Mouse (Mus musculus) liver, postnatal 0 days (tissue): ENCODE measurements at regions not wholly inside any gene's neighbourhood (a gene's known extent, or its start where the extent isn't known, plus 50 kb on each side); places are given as distances from the start of the nearest gene placed in this dataset.

Experiments
- ATAC-seq: fragments of 200-750 bp; cut with Nextera tagmentation; 2 replicates; pipeline ENCODE4 v1.8.0; 2017; ENCODE audit warnings: mild to moderate bottlenecking, moderate library complexity
- DNase-seq: peaks from one replicate; pipeline ENCODE4 v3.0.0-alpha.2; 2016
- H3K27ac ChIP-seq: fragments of 300-500 bp; sonication (generic); 2 replicates; pipeline ENCODE4 v1.5.1; 2014; ENCODE audit warnings: antibody characterized with exemption, moderate library complexity, mild to moderate bottlenecking, low read depth
- H3K27me3 ChIP-seq: fragments of 300-500 bp; sonication (generic); 2 replicates; pipeline ENCODE4 v1.6.1; 2014; ENCODE audit warnings: low read length, control low read depth, mixed read lengths; ENCODE audit not compliant: insufficient read depth
- H3K36me3 ChIP-seq: fragments of 300-500 bp; sonication (generic); replicated peaks from 2 replicates; pipeline ENCODE4 v1.6.1; 2014; ENCODE audit warnings: mild to moderate bottlenecking, control low read depth, low read length, moderate library complexity, mixed read lengths; ENCODE audit not compliant: insufficient read depth
- H3K4me1 ChIP-seq: fragments of 300-500 bp; sonication (generic); 2 replicates; pipeline ENCODE4 v1.6.1; 2014; ENCODE audit warnings: antibody characterized with exemption, mild to moderate bottlenecking, control low read depth; ENCODE audit not compliant: insufficient read depth
- H3K4me2 ChIP-seq: fragments of 300-500 bp; sonication (generic); 2 replicates; pipeline ENCODE4 v1.6.1; 2014; ENCODE audit warnings: low read depth, mild to moderate bottlenecking, low read length, moderate library complexity, mixed read lengths
- H3K4me3 ChIP-seq: fragments of 300-500 bp; sonication (generic); 2 replicates; pipeline ENCODE4 v1.5.1; 2014; ENCODE audit warnings: low read depth, low read length
- H3K9ac ChIP-seq: fragments of 300-500 bp; sonication (generic); replicated peaks from 2 replicates; pipeline ENCODE4 v1.6.1; 2014; ENCODE audit warnings: mild to moderate bottlenecking, moderate library complexity
- H3K9me3 ChIP-seq: fragments of 300-500 bp; sonication (generic); 2 replicates; pipeline ENCODE4 v1.6.1; 2016; ENCODE audit warnings: mild to moderate bottlenecking, control low read depth, low read length, mixed read lengths
- CTCF ChIP-seq: sonication (generic); IDR thresholded peaks from 2 replicates; pipeline ENCODE4 v1.5.1; 2016; ENCODE audit warnings: antibody characterized with exemption, low read depth
- EP300 ChIP-seq: IDR thresholded peaks from 2 replicates; pipeline ENCODE4 v1.6.1; 2016; ENCODE audit warnings: antibody characterized with exemption, low read depth, mild to moderate bottlenecking
- WGBS: fragments of 180-500 bp; shearing (Covaris S2); extraction: QIAGEN DNeasy Blood & Tissue Kit; methylation state at CpG from one replicate; pipeline ENCODE4 v1.1.7; 2014; ENCODE audit not compliant: insufficient replicate concordance; 5-methylcytosine and 5-hydroxymethylcytosine counted together

GRCm38 (mm10) chr4:47610913-47611312 is 136.5 kb downstream of the Sec61b start:
- Histone ChIP-seq H3K9me3 (no peaks in the 10 kb centered on the region), H3K4me2 (no peak overlapping the region), H3K27ac (no peak overlapping the region), H3K36me3 (no peaks in the 10 kb centered on the region), H3K4me3 (no peak overlapping the region), H3K27me3 (no peaks in the 10 kb centered on the region), H3K4me1 (no peaks in the 10 kb centered on the region), H3K9ac (no peak overlapping the region)
- 67% methylated on average over 5 of the region's 5 CpGs for whole genome bisulfite sequencing
- ATAC-seq (no peak), DNase-seq (no peak)
- no peak for TF ChIP-seq EP300
- TF ChIP-seq CTCF = no peak

DNA sequence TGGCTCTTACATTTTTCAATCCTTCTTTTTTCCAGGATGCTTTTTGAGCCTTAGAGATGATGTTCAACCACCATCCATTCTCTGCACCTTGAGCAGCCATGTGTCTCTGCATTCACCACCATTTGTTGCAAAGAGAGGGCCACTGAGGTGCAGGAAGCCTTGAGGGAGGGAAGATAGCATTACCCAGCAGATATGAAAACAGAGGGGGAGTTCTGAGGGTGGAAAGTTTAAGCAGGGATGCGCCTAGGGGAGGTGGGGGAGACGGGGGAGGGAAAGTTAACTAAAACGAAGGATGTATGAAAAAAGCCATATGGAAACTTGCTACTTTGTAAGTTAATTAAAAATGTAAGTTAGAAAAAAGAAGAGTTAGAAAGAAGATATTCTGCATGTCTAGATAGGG is 142.1 kb downstream of the Sec61b start:
- H3K4me1 ChIP-seq = no peaks in the 10 kb centered on the region
- no peaks in the 10 kb centered on the region for H3K9me3 ChIP-seq
- H3K4me3 ChIP-seq = no peak overlapping the region
- H3K27me3 ChIP-seq = no peaks in the 10 kb centered on the region
- no peak overlapping the region for H3K4me2 ChIP-seq
- no peaks in the 10 kb centered on the region for H3K36me3 ChIP-seq
- no peak overlapping the region for H3K27ac ChIP-seq
- DNase-seq (no peak), ATAC-seq (no peak)
- H3K9ac ChIP-seq = no peak overlapping the region
- 82% methylated on average over 3 of the region's 3 CpGs for WGBS
- no peak for TF ChIP-seq EP300
- TF ChIP-seq CTCF = no peak

DNA sequence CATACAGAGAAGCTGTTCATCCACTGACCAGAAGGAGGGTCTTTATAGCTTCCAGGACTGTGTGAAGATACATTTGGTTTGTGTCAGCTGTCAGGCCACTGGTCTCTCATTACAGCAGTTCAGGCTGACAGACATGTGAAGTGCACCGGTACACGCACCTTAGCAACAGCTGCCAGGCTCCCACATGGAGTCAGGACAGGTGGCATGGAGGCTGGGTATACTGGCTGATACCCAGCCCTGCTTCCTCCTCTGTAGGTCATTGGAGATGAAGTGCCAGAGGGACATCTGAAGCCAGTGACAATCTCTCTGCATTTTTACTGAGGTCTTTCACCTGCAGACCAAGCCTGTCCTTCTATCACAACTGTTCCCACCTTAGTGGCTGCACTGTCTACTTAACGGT is 146.2 kb downstream of the Sec61b start:
- Histone ChIP-seq H3K27me3 (no peaks in the 10 kb centered on the region), H3K9me3 (no peaks in the 10 kb centered on the region), H3K36me3 (no peaks in the 10 kb centered on the region), H3K9ac (no peak overlapping the region), H3K4me1 (no peaks in the 10 kb centered on the region), H3K27ac (no peak overlapping the region), H3K4me2 (no peak overlapping the region), H3K4me3 (no peak overlapping the region)
- ATAC-seq (no peak), DNase-seq (no peak)
- TF ChIP-seq EP300 (no peak), CTCF (no peak)
- 79% methylated on average over 3 of the region's 3 CpGs for WGBS

- H3K4me1 ChIP-seq = no peaks in the 10 kb centered on the region
- no peak overlapping the region for H3K4me3 ChIP-seq
- no peaks in the 10 kb centered on the region for H3K27me3 ChIP-seq
- no peak overlapping the region for H3K4me2 ChIP-seq
- WGBS = 80% methylated on average over 13 of the region's 13 CpGs
- ATAC-seq (no peak), DNase-seq (no peak)
- H3K36me3 ChIP-seq = no peaks in the 10 kb centered on the region
- H3K27ac ChIP-seq = no peak overlapping the region
- H3K9ac ChIP-seq = no peak overlapping the region
- H3K9me3 ChIP-seq = no peaks in the 10 kb centered on the region
- no peak for TF ChIP-seq CTCF
- no peak for TF ChIP-seq EP300
Observed at GRCm38 (mm10) chr4:47622851-47623743, 148.6 kb downstream of the Sec61b start.

- whole genome bisulfite sequencing = 38% methylated on average over 8 of the region's 8 CpGs
- H3K4me2 ChIP-seq = no peak overlapping the region
Observed at GRCm38 (mm10) chr4:47630006-47630405, 155.5 kb downstream of the Sec61b start.

DNA sequence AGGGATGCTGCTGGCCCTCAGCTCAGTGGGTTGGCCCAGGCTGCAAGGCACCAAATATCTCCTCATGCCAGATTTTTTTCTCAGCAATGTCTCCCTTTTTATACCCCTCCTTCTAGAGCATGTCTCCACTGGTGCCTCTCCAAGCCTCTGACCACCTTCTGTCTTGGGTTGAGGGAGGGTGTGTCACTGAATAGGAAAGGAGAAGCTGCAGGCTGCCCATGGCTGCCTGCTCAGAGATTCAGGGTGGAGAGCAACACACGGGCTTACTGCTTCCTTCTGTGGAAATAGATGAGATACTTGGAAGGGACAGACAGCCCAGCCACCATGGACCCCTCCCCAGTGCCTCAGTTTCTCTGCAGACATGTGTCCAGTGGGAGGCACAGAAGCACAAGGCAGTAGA is 156.0 kb downstream of the Sec61b start:
- 14% methylated on average over 1 of the region's 1 CpGs for WGBS
- no peaks in the 10 kb centered on the region for H3K36me3 ChIP-seq
- H3K9me3 ChIP-seq = no peaks in the 10 kb centered on the region
- no peak for DNase-seq
- H3K4me3 ChIP-seq = no peak overlapping the region
- TF ChIP-seq CTCF = no peak
- TF ChIP-seq EP300 = no peak
- H3K27ac ChIP-seq = no peak overlapping the region
- no peaks in the 10 kb centered on the region for H3K27me3 ChIP-seq
- H3K9ac ChIP-seq = no peak overlapping the region
- H3K4me2 ChIP-seq = no peak overlapping the region
- no peak for ATAC-seq
- H3K4me1 ChIP-seq = 0 out of 2 replicates have a peak, but pooled peaks cover 2% of the 10 kb centered on the region

More at GRCm38 (mm10) chr4:47630006-47630405, 155.5 kb downstream of the Sec61b start:
- no peak for DNase-seq
- no peak for ATAC-seq
- H3K36me3 ChIP-seq = no peaks in the 10 kb centered on the region
- no peak overlapping the region for H3K27ac ChIP-seq
- H3K9me3 ChIP-seq = no peaks in the 10 kb centered on the region
- 0 out of 2 replicates have a peak, but pooled peaks cover 2% of the 10 kb centered on the region for H3K4me1 ChIP-seq
- H3K27me3 ChIP-seq = no peaks in the 10 kb centered on the region
- no peak overlapping the region for H3K9ac ChIP-seq
- H3K4me3 ChIP-seq = no peak overlapping the region
- TF ChIP-seq CTCF = no peak
- TF ChIP-seq EP300 = no peak
